Mouse (Mus musculus) mouse embryonic stem cell (cell line): ENCODE measurements around the gene Iqca.

Experiments
- in situ Hi-C, 2 experiments: fragments of 300-500 bp; cut with MboI; formaldehyde crosslinking; loops; 1 replicate in 1 of 2; 3 replicates in 1 of 2; pipeline ENCODE4 v1.14.3; 2019 to 2020; ENCODE audit warnings: low sequenced_read_pairs in 2 of 2, low pct_unique_long_range_greater_than_20kb in 1 of 2, mixed read lengths in 1 of 2; ENCODE audit not compliant: unreplicated experiment in 1 of 2

The Iqca gene

DNA sequence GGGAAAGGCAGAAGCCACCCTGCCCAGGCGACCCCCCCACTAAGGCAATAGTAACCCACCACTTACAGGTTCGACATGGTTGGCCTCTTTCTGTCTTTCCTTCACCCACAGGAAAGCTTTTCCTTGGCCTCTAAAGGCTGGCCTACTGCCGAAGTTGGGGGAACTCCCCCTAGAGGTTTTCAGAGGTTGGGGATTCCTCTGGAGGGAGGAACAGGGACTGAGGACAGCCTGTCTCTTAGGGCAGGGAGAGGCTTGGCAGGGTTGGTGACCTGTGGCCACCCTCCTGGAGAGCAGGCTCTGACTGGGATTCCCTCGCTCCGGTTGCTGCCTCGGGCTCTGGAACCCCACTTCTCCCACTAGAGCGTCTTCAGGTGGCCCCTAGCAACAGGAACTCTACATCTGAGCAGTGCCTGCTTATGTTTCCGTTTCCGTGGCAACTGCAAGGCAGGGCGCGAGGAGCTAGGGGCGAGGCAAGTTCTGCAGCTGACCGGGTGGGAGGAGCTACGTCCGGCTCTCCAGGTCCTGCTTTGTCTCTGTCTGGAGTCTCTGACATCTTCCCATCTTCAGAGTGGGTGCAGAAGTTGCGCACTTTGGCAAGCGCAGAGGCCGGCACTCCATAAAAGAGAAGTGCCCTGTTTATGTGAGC is at the start of gene Iqca:
Gene Iqca, minus strand, starts transcription at position 303 of the 646 bp plus-strand sequence.
- in situ Hi-C loops, result no loop called here

DNA sequence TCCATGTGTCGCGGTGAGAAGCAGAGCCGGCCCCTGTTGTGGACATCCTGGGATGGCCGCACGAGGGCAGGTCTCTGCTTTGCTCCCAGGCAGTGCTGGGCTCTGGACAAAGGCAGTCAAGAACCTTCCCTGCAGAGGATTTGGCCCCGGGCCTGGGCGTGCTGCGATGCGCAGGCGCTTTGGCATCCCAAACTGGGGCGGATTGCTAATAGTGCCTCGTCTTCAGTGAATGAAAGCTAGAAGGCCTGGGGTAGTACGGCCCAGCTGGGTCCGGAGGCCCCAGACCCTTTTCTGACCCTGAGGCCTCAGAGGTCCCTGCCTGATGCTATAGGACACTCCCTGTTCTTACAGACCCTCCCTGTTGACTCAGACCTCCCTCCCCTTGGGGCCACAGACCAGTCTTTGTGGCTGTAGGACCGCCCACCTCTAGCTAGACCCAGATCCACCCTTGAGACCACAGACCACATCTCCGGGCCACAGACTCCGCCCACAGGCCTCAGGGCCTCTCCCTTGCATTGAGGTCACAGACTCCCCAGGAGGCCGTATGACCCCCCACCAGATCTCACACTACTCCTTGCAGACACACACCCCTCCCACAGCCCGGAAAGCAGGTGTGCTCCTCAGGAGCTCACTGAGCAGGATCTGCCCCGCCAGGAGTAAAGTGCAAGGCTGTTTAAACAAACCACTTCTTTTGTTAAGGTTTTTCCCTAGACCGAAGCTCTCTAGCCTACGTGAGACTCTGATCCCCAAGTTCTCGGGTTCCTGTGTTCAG is 49.2 kb upstream of the Iqca start:
- in situ Hi-C loops, result no loop called here

- in situ Hi-C loops, result no loop called here
These were observed 48.5 kb upstream of the Iqca start for GRCm38 (mm10) chr1:90201655-90202054.

DNA sequence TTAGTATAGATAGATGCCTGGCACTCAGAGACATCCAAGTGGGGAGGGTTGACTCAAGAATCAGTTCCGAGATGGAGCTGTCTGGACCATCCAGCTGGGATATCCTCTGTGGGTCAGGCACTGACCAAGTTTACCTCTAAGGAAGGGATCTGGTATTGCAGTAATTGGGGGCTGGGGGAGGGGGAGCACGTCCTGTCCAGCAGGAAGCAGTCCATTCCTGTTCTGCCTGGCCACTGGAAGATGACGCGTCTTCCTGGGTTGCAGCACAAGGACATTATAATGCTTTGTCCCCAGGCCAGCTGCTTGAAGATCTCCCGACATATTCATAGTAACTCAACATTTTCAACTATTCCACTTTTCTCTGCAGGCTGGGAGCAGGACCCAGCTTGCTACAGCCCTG is 48.0 kb upstream of the Iqca start:
- in situ Hi-C loops, result no loop called here

DNA sequence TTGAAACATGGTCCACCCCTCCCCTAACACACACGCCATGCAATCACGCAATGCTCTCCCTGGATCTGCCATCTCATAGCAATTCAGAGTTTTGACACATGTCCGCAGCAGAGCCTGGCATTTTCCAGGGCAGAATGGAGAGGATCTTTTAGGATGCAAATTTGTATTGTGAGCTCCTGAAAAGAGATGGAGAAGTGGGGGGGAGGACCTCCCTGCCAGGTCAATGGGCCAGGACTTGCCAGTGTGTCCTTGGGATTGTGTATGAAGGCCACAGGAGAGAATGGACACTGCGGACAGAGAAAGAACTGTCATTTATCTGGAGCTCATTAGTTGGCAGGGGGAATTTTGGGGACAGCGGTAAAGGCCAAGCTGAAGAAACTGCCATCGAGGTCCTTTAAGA is 35.8 kb upstream of the Iqca start:
- in situ Hi-C loops, result no loop called here

DNA sequence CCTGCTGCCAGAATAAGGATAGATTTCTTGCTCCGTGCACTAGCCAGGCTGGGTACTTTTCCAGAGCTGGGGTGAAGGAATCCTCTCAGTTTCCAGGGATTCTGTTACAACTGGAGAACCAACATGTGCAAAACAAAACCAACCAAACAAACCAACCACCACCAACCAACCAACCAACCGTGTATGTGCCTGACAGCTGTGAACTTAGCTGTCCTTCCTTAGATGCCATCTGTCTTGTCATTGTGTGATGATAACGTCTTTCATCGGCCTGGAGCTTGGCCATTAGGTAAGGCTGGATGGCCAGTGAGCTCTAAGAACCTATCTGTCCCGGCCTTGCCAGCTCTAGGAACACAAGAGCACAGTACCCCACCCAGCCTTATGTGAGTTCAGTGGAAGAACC is 33.7 kb upstream of the Iqca start:
- in situ Hi-C loops, result no loop called here

DNA sequence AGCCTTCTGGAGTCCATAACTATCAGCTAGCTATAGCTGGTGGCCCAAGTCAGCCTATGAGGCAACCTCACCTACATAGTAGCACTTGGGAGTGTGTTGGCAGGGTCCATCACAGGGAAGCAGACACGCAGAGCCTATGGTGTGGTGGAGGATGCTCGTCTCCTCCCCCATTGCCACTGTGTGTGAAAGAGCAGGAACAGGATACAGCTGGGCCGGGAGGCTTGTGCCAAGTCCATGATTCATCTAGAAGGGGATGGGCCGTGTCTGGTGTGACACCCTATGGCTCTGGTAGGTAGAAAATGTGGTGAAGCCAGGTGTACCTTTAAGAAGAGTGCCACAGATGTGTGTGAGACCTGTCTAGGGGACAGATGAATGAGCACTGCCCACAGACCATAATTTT is 33.0 kb upstream of the Iqca start:
- in situ Hi-C loops, result no loop called here

- in situ Hi-C loops, result no loop called here
These were observed 30.4 kb upstream of the Iqca start for GRCm38 (mm10) chr1:90183602-90184001.

GRCm38 (mm10) chr1:90182521-90182920 is 29.3 kb upstream of the Iqca start:
- in situ Hi-C loops, result no loop called here

GRCm38 (mm10) chr1:90180966-90181699 is 27.9 kb upstream of the Iqca start:
- in situ Hi-C loops, result no loop called here

DNA sequence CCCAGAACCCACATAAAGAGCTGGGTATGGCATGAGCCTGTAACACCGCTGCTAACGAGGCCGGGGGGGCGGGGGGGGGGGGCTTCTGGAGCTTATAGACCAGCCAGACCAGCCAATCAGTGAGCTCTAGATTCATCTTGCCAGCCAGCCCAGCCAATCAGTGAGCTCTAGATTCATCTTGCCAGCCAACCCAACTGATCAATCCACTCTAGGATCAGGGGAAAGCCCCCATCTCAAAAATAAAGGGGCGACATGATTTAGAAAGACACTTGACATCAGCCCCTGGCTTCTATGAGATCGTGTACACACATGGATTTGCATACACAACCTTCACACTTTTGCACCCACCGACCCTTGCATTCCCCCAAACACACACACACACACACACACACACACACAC is 27.3 kb upstream of the Iqca start:
- in situ Hi-C loops, result no loop called here

- in situ Hi-C loops, result no loop called here
These were observed 24.8 kb upstream of the Iqca start for GRCm38 (mm10) chr1:90177978-90178377.

DNA sequence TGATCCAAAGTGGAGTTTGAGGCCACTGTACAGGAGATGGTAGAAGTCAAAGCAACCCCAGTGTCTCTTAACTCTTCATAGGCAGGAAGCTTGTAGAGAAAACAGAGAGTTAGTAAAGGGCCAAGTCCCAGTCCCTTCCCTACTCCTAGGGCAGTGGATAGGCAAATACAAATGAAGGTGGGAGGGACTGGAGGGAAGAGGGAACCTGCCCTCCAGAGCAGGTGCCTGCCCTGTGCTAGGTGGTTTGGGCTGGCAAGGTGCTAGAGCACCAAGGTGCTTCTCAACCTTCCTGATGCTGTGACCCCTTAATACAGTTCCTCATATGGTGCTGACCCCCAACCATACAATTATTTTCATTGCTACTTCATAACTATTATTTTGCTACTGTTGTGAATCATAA is 24.4 kb upstream of the Iqca start:
- in situ Hi-C loops, result no loop called here

GRCm38 (mm10) chr1:90176223-90176622 is 23.0 kb upstream of the Iqca start:
- in situ Hi-C loops, result no loop called here

DNA sequence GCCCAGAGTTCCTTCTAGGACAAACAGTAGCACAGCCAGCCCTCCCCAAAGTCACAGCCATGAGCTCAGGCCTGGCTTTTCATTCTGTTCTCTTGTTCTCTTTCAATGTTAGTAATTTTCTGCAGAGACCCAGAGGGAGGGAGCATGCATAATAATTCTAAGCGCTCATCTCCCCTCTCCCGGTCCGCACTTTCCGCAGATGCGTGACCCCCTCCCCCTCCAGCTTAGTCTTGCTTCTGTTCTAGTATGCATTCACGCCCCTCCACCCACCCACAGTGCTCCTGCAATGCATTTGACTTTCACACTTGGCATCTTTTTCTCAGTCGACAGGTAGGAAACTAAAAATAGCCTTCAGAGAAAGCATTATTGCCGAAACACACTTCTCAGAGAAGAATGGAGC is 21.1 kb upstream of the Iqca start:
- in situ Hi-C loops, result no loop called here

DNA sequence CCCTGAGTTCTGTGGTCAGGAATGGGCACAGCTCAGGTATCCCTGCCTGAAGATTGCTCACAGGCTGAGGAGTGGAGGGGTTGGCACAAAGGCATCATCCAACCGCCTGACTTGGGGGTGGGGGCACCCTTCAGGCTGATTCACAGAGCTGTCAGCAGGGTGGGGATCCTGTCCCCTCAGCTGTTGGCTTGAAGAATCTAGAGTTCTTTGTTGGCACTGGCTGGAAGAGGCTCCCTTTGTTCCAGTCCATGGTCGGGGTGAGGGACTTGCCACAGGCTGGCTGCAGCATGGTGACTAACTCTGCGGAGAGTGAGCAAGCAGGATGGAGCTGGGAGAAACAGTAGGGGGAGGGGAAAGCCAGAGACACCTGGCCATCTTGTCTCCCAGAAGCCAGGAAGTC is 11.1 kb upstream of the Iqca start:
- in situ Hi-C loops, result no loop called here

GRCm38 (mm10) chr1:90163161-90163560 is 10.0 kb upstream of the Iqca start:
- in situ Hi-C loops, result no loop called here

GRCm38 (mm10) chr1:90162379-90162857 is 9.2 kb upstream of the Iqca start:
- in situ Hi-C loops, result no loop called here

- in situ Hi-C loops, result no loop called here
These were observed 8.4 kb upstream of the Iqca start for GRCm38 (mm10) chr1:90161623-90162022.
